Mouse (Mus musculus) spleen, adult 10 weeks (tissue): ENCODE data around the gene Gid4. TPM values are rescaled to one million over a fixed set of nuclear protein-coding genes. Genes with fewer than 3 reads are reported as not detected.

ENCODE experiments used
- polyA plus RNA-seq: library from polyadenylated mRNA; stranded (reverse); fragments of 350-450 nt; fragmentation: Illumina TruSeq; extraction: RNeasy Lipid Tissue Mini Kit (QIAGEN cat#74804); gene quantifications from one replicate; pipeline ENCODE4 v1.2.3, GENCODE M21; 2015; ENCODE audit warnings: low replicate concordance; ENCODE audit not compliant: insufficient read depth

Gene Gid4
- polyA plus RNA-seq, result 23.6 TPM

GRCm38 (mm10) chr11:60416963-60417716 is at the start of gene Gid4:
TSS of gene Gid4 (plus strand) at chr11:60417145.

GRCm38 (mm10) chr11:60417717-60418472 is 950 bp downstream of the Gid4 start, which contains the start of gene Atpaf2:
TSS of gene Atpaf2 (minus strand) at chr11:60418457.

GRCm38 (mm10) chr11:60454080-60454744 is 37.3 kb downstream of the Gid4 start, which contains the start of gene Drg2:
TSS of gene Drg2 (plus strand) at chr11:60454591.

GRCm38 (mm10) chr11:60469039-60469438 is 52.1 kb downstream of the Gid4 start, which contains the start of gene Myo15:
TSS of gene Myo15 (plus strand) at chr11:60469339.

Other genes with a start within 250 kb of the Gid4 start
- gene Srebf1, start 194.6 kb upstream of the Gid4 start, polyA plus RNA-seq, result 19.8 TPM
- 21.1 TPM for gene Tom1l2, start 64.2 kb upstream of the Gid4 start, polyA plus RNA-seq
- 0.36 TPM for gene Drc3, start 63.8 kb upstream of the Gid4 start, polyA plus RNA-seq
- 24.9 TPM for gene Atpaf2, start 1.3 kb downstream of the Gid4 start, polyA plus RNA-seq
- 37.8 TPM for gene Drg2, start 37.4 kb downstream of the Gid4 start, polyA plus RNA-seq
- 0.14 TPM for gene Myo15, start 52.2 kb downstream of the Gid4 start, polyA plus RNA-seq
- gene Alkbh5, start 119.2 kb downstream of the Gid4 start, polyA plus RNA-seq, result 38.1 TPM